Mouse (Mus musculus) forebrain, embryonic 16.5 days (tissue): Measurements from ENCODE around the gene Gm4847. TPM values are rescaled to one million over a fixed set of nuclear protein-coding genes. Genes with fewer than 3 reads are reported as not detected.

Source experiments
- ATAC-seq: fragments of 200-750 bp; cut with Nextera tagmentation; 2 replicates; pipeline ENCODE4 v1.8.0; 2017; ENCODE audit warnings: mild to moderate bottlenecking, moderate library complexity
- H3K27ac ChIP-seq: fragments of 300-500 bp; sonication (generic); 2 replicates; pipeline ENCODE4 v1.5.1; 2014; ENCODE audit warnings: low read length, control low read depth
- H3K27me3 ChIP-seq: fragments of 300-500 bp; sonication (generic); replicated peaks from 2 replicates; pipeline ENCODE4 v1.6.1; 2014; ENCODE audit warnings: low read length; ENCODE audit not compliant: control insufficient read depth, insufficient read depth
- H3K36me3 ChIP-seq: fragments of 300-500 bp; sonication (generic); 2 replicates; pipeline ENCODE4 v1.6.1; 2014; ENCODE audit not compliant: control insufficient read depth, insufficient read depth
- H3K4me1 ChIP-seq: fragments of 300-500 bp; sonication (generic); replicated peaks from 2 replicates; pipeline ENCODE4 v1.6.1; 2014; ENCODE audit warnings: low read length; ENCODE audit not compliant: control insufficient read depth, insufficient read depth
- H3K4me2 ChIP-seq: fragments of 300-500 bp; sonication (generic); 2 replicates; pipeline ENCODE4 v1.6.1; 2014; ENCODE audit warnings: mild to moderate bottlenecking, low read length, control low read depth
- H3K4me3 ChIP-seq: fragments of 300-500 bp; sonication (generic); replicated peaks from 2 replicates; pipeline ENCODE4 v1.5.1; 2014; ENCODE audit warnings: mild to moderate bottlenecking, low read length, control low read depth
- H3K9ac ChIP-seq: fragments of 300-500 bp; sonication (generic); replicated peaks from 2 replicates; pipeline ENCODE4 v1.6.1; 2014; ENCODE audit warnings: low read depth, low read length, control low read depth
- H3K9me3 ChIP-seq: fragments of 300-500 bp; sonication (generic); 2 replicates; pipeline ENCODE4 v1.6.1; 2016; ENCODE audit warnings: low read length; ENCODE audit not compliant: control insufficient read depth
- whole genome bisulfite sequencing: fragments of 180-500 bp; shearing (Covaris S2); extraction: QIAGEN DNeasy Blood & Tissue Kit; methylation state at CpG from one replicate; pipeline ENCODE4 v1.1.7; 2014; 5-methylcytosine and 5-hydroxymethylcytosine counted together
- microRNA-seq: library from miRNA; unstranded; fragments of <30 nt; microRNA quantifications from one replicate; pipeline ENCODE4, GENCODE M21; 2017
- polyA plus RNA-seq: library from polyadenylated mRNA; unstranded; fragments of >200 nt; fragmentation: Nextera tagmentation; extraction: Ambion mirVana; gene quantifications from 2 replicates; pipeline ENCODE4 v1.2.1, GENCODE M21; 2015

The Gm4847 gene
- not detected in 2 replicates for polyA plus RNA-seq

DNA sequence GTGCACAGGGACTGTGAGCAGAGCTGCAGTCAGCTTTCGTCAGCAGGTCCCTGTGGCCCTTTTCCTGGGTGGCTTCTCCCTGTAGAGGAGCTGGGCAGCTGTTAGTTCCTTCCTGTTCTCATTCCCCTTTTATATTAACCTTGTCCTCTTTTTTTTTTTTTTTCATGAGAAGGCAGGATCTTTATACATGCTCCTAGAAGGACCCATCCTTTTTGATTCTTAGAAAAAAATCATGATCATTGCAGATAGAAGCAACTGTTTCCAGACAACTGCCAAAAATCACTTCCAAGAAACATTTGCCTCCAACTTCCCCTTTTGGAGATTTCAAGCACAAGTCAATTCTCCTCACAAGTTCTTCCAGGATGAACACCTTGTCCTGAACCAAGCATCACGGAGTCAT is at the start of gene Gm4847:
TSS of gene Gm4847 (minus strand) at position 101 of the 400 bp plus-strand sequence.
- Histone ChIP-seq H3K4me2 (no peak within 1 kb of the TSS), H3K27ac (no peak within 1 kb of the TSS), H3K4me1 (no peaks in the 10 kb centered on the region), H3K9ac (no peak within 1 kb of the TSS), H3K9me3 (no peaks in the 10 kb centered on the region), H3K36me3 (no peaks in the 10 kb centered on the region), H3K4me3 (no peak within 1 kb of the TSS), H3K27me3 (no peaks in the 10 kb centered on the region)
- no peak for ATAC-seq
- WGBS: 93% methylated on average over 2 of the region's 2 CpGs

DNA sequence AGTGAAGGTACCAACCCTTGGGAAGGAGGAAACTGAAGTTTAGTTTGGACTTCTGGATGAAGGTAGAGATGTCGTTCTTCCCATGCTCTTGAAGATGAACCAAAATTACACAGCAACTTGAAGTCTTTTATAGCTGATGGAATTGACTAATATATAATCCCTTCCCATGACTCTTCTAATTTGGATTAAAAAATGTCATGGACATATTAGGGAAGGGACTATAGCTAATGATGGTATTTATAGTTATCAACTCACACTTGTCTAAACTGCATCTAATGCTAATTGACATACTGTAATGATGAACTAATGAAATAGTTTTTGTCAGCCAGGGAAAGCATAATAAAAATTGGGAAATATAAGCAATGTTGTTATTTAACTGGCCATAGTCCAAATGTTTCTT is 34.3 kb upstream of the Gm4847 start, which contains the start of gene Fmo9:
TSS of gene Fmo9 (minus strand) at position 101 of the 400 bp plus-strand sequence.
- no peak for ATAC-seq

DNA sequence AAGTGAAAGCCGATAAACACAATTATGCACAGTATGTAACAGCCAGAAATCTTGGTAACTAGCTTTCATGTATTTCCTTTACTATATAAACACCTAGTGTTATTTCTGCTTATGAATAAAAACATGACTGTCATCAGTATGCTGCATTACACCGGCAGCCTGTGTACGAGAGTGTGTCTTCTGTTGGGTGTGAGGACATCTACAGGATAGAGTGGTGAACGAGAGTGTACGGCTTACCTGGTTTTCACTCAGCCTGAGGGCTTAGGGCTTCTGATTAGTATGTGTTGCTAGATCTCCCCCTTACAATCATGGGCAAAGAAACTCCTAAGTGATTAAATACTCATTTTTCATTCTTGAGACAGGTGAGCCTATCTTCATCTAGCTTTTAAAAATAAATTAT is 21.8 kb upstream of the Gm4847 start:
- Histone ChIP-seq H3K27ac (no peak overlapping the region), H3K36me3 (no peaks in the 10 kb centered on the region), H3K4me3 (no peak overlapping the region), H3K27me3 (no peaks in the 10 kb centered on the region), H3K9ac (no peak overlapping the region), H3K4me1 (no peaks in the 10 kb centered on the region), H3K9me3 (no peaks in the 10 kb centered on the region), H3K4me2 (no peak overlapping the region)
- peak; percentile 36; the same call in 1 of the 2 replicates for ATAC-seq
- WGBS: 84% methylated on average over 5 of the region's 5 CpGs

More for the DNA sequence above, 34.3 kb upstream of the Gm4847 start, which contains the start of gene Fmo9:
- no peaks in the 10 kb centered on the region for H3K27me3 ChIP-seq
- H3K4me1 ChIP-seq: no peaks in the 10 kb centered on the region
- no peaks in the 10 kb centered on the region for H3K9me3 ChIP-seq
- H3K4me3 ChIP-seq: no peak within 1 kb of the TSS
- WGBS: 77% methylated on average over 1 of the region's 1 CpGs
- no peak within 1 kb of the TSS for H3K9ac ChIP-seq
- H3K27ac ChIP-seq: no peak within 1 kb of the TSS
- H3K36me3 ChIP-seq: no peaks in the 10 kb centered on the region
- no peak within 1 kb of the TSS for H3K4me2 ChIP-seq

DNA sequence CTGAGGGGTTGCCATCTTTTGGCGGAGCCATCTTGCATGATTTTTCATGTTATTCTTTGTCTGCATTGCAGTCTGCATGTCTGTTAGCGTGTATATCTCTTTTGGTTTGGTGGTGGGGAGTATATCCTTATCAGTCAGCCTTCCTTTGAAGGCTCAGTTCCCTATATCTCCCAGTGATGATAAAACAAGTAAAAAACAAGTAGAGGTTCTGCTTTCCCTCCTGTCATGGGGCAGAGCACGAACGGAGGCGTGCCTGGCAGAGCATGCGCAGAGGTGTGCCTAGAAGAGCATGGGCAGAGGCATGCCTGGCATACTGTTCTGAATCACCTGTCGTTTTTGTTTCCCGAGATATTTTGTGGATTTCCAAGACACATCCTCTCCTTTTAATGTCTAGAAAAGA is 13.3 kb upstream of the Gm4847 start:
- H3K27ac ChIP-seq: no peak overlapping the region
- H3K9me3 ChIP-seq: no peaks in the 10 kb centered on the region
- no peak for ATAC-seq

More for the DNA sequence above, 13.3 kb upstream of the Gm4847 start:
- H3K4me1 ChIP-seq: no peaks in the 10 kb centered on the region
- H3K4me3 ChIP-seq: no peak overlapping the region
- 92% methylated on average over 8 of the region's 8 CpGs for WGBS
- H3K4me2 ChIP-seq: no peak overlapping the region
- H3K9ac ChIP-seq: no peak overlapping the region
- no peaks in the 10 kb centered on the region for H3K36me3 ChIP-seq
- no peaks in the 10 kb centered on the region for H3K27me3 ChIP-seq

Small RNA genes within 50 kb of the gene (microRNA-seq; reads per million reads assigned to microRNA genes)
- gene Gm22992: not detected

Other genes with a start within 250 kb of the Gm4847 start
- gene Pogk, start 237.8 kb downstream of the Gm4847 start, polyA plus RNA-seq: 45.3 and 48.1 TPM in 2 replicates
- not detected in 2 replicates for gene Gm4846, start 150.1 kb downstream of the Gm4847 start, polyA plus RNA-seq
- gene Fmo9, start 34.2 kb upstream of the Gm4847 start, polyA plus RNA-seq: not detected in 2 replicates